Mouse (Mus musculus) embryo, embryonic 10 days (tissue): ENCODE results near the gene Rps6ka5.
A peak's percentile ranks its signal among the peaks of the same experiment; 100 is the strongest.

ENCODE experiments used
- DNase-seq: peaks from one replicate; pipeline ENCODE4 v3.0.0-alpha.2; 2015; ENCODE audit warnings: low spot score

Gene Rps6ka5

DNA sequence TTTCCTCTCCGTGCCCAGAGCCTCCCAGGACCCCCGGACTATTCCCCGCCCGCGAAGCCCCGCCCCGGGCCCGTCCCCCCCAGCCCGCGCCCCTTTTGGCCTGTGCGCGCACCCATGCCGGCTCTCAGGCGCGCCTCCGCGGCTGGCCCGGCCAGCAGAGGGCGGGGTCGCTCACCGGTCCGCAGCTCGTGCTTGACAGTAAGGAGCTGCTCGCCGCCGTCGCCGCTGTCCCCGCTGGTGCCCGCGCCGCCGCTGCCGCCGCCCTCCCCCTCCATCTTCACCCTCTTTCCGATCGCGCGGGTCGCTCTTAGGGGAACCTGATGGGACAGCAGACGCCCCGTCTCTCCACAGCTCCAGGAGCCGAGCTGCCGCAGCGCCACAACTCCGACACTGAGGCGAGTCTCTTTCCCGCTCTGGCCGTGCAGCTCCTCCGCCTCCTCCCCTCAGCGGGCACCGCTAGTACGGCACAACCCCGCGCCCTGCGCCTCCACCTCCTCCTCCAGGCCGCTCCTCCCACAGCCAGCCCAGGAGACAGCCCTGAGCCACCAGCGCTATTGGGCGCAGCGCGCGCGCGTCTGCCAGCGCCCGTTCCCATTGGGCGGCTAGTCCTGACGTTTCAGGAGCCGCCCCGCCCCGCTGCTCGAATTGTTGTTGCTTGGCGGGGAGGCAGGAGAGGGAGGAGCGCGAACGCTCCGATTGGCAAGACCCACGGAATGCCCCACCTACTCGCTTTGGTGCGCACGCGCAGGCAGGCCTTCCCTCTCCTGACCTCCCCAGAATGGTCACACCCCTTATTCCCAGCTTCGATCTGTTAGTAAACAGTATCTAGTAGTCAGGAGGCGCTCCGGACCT is 2.0 kb downstream of the Rps6ka5 start:
- peak; percentile 100 for DNase-seq

- DNase-seq, result peak; percentile 5
These were observed 2.6 kb downstream of the Rps6ka5 start for GRCm38 (mm10) chr12:100724182-100724581.

DNA sequence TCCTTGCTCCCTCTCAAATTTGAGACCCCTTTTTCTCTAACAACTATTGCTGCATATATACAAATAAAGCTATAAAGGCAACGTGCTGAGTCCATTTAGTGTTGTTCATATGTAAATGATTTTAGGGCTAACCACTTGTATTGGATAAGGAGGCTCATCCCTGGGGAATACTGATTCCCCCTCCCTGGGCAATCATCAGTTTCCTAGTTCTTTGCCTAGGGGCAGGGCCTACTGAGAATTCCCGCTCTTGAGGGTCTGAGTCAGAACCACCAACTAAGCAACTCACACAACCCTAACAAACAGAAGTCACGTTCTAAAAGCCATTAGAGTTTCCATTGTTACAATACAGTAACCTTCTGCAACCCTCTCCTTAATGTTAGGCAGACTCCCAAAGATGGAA is 6.0 kb downstream of the Rps6ka5 start:
- DNase-seq, result no peak

- DNase-seq, result no peak
These were observed 9.3 kb downstream of the Rps6ka5 start for GRCm38 (mm10) chr12:100717446-100717845.

GRCm38 (mm10) chr12:100716969-100717368 is 9.8 kb downstream of the Rps6ka5 start:
- DNase-seq, result no peak

DNA sequence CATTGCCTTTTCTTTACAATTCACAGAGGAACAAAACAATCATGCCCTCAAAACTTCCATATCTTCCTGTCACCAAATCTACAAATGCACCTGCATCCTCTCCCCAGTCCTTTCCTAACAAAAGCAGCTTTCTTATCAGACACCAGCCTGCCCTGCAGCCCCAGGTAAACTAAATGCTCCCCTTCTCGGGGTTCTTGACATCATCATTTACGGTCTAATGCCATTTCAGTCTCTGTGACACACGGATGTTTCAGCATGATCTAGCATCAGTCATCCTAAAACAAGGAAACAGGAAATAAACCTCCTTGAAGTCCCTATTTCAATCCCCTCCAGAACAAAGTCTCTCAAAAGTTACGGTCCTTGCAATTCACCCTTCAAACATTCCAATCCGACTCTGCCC is 15.0 kb downstream of the Rps6ka5 start:
- no peak for DNase-seq

- DNase-seq, result no peak
These were observed 15.6 kb downstream of the Rps6ka5 start for GRCm38 (mm10) chr12:100711116-100711691.

DNA sequence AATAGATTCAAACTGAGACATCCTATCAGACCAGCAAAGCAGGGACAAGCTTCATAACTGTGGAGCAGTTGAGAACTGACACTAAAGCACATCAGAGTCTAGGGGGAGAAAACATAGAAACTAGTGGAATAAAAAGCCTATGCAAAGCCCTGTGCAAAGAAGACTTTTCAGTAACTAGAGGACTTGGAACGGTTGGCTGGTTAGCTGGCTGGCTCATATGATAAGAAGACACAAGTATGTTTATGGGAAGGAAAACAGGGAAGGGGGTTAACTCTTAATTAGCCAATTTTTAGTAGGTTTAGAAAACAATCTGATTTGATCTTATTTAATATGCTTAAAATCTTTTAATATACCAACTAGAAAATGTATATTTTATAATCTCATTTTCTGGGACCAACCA is 16.4 kb downstream of the Rps6ka5 start:
- DNase-seq, result no peak

- DNase-seq, result no peak
These were observed 19.5 kb downstream of the Rps6ka5 start for GRCm38 (mm10) chr12:100707312-100707711.

- no peak for DNase-seq
These were observed 21.6 kb downstream of the Rps6ka5 start for GRCm38 (mm10) chr12:100705057-100705722.

- no peak for DNase-seq
These were observed 28.8 kb downstream of the Rps6ka5 start for GRCm38 (mm10) chr12:100698019-100698418.

GRCm38 (mm10) chr12:100696621-100697020 is 30.2 kb downstream of the Rps6ka5 start:
- peak; percentile 27 for DNase-seq

DNA sequence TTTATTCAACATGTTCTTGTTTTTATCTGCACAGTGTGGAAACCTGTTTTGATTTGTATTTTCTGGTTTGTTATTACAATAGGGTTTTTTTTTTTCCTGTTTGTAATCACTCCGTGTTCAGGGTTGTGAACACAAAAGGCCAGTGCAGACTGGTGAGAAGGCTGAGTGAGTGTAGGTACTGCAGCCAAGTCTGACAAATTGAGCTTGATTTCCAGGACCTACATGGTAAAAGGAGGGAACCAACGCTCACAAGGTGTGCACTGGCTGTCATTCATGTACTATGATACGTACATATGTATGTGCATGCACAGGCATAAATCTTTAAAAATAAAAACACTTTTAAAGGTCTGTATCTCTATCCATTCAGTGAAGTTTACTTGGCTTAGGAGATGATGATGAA is 31.5 kb downstream of the Rps6ka5 start:
- DNase-seq, result no peak

- no peak for DNase-seq
These were observed 34.6 kb downstream of the Rps6ka5 start for GRCm38 (mm10) chr12:100692208-100692607.

DNA sequence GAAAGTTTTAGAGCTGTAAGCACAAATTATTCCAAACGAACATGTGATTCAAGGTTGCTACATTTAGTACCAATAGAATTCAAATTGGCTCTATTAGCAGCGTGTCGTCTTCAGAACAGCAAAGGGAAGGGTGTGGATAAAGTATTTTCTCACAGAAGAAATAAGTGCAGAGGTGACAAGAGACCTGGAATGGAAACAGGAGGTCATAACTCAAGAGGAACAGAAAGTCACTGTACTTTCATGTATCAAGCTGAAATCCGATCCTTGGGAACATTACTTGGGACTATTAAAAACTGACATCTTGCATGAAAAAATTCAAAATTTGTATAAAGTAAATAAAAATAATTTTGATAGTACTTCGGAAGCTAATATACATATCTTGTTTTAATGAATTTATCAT is 36.3 kb downstream of the Rps6ka5 start:
- no peak for DNase-seq

GRCm38 (mm10) chr12:100688177-100688576 is 38.6 kb downstream of the Rps6ka5 start:
- DNase-seq, result no peak

- no peak for DNase-seq
These were observed 39.8 kb downstream of the Rps6ka5 start for GRCm38 (mm10) chr12:100687001-100687400.

DNA sequence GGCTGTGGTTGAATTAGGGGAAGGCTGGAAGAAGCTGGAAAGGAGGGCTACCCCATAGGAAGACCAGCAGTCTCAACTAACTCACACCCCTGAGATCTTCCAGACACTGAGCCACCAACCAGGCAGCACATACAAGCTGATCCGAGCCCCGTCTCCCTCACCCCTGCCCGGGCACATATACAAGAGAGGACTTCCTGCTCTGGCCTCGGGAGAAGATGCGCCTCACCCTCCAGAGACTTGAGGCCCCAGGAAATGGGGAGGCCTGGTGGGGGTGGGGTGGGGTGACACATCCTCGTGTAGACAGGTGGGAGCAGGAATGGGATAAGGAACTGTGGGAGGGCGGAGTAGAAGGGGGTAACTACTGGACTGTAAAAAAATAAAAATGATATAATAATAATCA is 45.0 kb downstream of the Rps6ka5 start:
- DNase-seq, result no peak

DNA sequence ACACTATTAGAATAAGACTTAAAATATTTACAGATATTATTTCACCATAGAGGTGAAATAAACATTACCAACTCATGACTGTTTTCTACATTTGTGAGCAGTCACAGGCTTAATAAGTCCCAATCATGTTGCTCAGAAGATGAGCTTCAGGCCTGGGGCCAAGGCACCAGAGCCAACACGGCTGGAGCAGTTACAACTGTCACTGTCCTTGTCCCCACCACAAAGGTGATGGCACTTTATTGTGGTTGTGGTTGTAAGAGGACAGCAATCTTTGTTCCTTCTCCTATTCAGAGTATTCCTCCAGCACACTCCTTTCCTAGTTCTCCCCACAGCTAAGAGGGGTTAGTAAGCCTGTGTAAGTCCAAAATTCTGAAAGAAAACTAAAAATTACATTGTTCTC is 45.5 kb downstream of the Rps6ka5 start:
- no peak for DNase-seq

DNA sequence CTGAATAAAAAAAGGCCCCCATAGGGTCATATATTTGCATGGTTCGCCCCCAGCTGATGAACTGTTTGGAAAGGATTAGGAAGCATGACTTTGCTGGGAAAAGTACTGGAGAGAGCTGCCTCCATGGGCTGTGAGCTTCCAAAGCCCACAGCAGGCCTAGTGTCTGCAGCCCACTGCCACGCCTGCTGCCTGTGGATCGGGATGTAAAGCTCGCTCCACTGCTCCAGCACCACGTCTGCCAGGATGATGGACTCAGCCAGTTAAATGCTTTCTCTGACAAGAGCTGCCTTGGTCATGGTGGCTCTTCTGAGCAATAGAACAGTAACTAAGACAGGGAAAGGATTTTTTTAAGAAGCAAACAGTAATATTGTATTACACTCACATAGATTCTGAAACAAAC is 46.1 kb downstream of the Rps6ka5 start:
- DNase-seq, result no peak

DNA sequence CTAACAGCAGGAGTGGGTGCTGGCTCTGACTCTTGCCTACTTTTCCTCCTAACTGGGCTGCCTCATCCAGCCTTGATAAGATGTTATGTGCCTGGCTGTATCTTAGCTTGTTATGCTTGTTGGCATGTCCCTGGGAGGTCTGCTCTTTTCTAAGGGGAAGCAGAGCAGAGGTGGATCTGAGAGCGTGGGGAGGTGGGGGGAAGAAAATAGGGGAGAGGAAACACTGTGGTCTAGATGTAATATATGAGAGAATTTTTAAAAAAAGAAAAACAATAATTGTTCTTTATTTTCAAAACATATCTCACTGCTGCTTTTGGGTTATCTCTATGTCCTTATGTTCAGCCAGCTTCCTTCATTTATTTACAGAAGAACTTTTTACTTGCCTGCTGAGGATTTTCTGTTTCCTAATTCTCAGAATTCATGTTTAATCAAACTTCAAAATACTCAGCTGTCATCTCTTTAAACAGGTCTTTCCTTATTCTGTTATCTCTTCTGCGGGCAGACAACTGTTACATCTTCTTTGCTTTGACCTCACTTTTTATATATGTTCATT is 56.1 kb downstream of the Rps6ka5 start:
- no peak for DNase-seq

- DNase-seq, result no peak
These were observed 61.5 kb downstream of the Rps6ka5 start for GRCm38 (mm10) chr12:100665294-100665693.

GRCm38 (mm10) chr12:100660076-100660475 is 66.7 kb downstream of the Rps6ka5 start:
- DNase-seq, result no peak
